Mouse (Mus musculus) bone marrow, adult 2 months (tissue): ENCODE results near the gene Hrg. TPM values are rescaled to one million over a fixed set of nuclear protein-coding genes. Genes with fewer than 3 reads are reported as not detected.

Source experiments
- H3K27ac ChIP-seq: fragments of 200-500 bp; 2 replicates; pipeline ENCODE4 v1.5.1; 2012; ENCODE audit warnings: low read depth, mild to moderate bottlenecking, control low read depth, inconsistent platforms, low read length; ENCODE audit not compliant: control insufficient read depth, poor library complexity, insufficient read depth
- H3K4me1 ChIP-seq: fragments of 200-500 bp; 2 replicates; pipeline ENCODE4 v1.6.1; 2011; ENCODE audit warnings: low read length; ENCODE audit not compliant: control insufficient read depth, insufficient read depth
- H3K4me3 ChIP-seq: fragments of 200-500 bp; replicated peaks from 2 replicates; pipeline ENCODE3; 2011; ENCODE audit warnings: mild to moderate bottlenecking, low read depth, low read length, control low read depth; ENCODE audit not compliant: control insufficient read depth
- CTCF ChIP-seq: fragments of 200-500 bp; IDR thresholded peaks from 2 replicates; pipeline ENCODE4 v1.5.1; 2011; ENCODE audit warnings: low read length, control low read depth; ENCODE audit not compliant: control insufficient read depth, insufficient read depth
- POLR2A ChIP-seq: fragments of 200-500 bp; IDR thresholded peaks from 2 replicates; pipeline ENCODE4 v1.6.1; 2011; ENCODE audit warnings: low read depth, mild to moderate bottlenecking, control low read depth, low read length, borderline replicate concordance; ENCODE audit not compliant: control insufficient read depth
- WGBS: fragments of 180-500 bp; shearing (Covaris S2); methylation state at CpG from one replicate; pipeline ENCODE4 v1.1.7; 2018; 5-methylcytosine and 5-hydroxymethylcytosine counted together
- polyA plus RNA-seq: library from polyadenylated mRNA; stranded (reverse); fragments of >200 nt; gene quantifications from 2 replicates; pipeline ENCODE4 v1.2.4, GENCODE M21; 2011; ENCODE audit warnings: low replicate concordance; ENCODE audit not compliant: missing spikeins, insufficient read depth, insufficient read length

Gene Hrg
- 0.93 and 2.0 TPM in 2 replicates for polyA plus RNA-seq

GRCm38 (mm10) chr16:22950840-22951395, at the start of gene Hrg:
Hrg (plus strand) TSS chr16:22951072.
- WGBS: 91% methylated on average over 6 of the region's 6 CpGs
- no peak within 1 kb of the TSS for H3K4me3 ChIP-seq
- TF ChIP-seq POLR2A (no peak), CTCF (no peak)
- no peaks in the 10 kb centered on the region for H3K4me1 ChIP-seq
- H3K27ac ChIP-seq: no peak within 1 kb of the TSS

- no peak for TF ChIP-seq CTCF
- no peak for TF ChIP-seq POLR2A
- Histone ChIP-seq H3K27ac (no peak overlapping the region), H3K4me3 (no peak overlapping the region), H3K4me1 (no peaks in the 10 kb centered on the region; the same call in 1 of the 2 replicates)
- 73% methylated on average over 3 of the region's 3 CpGs for WGBS
Observed at GRCm38 (mm10) chr16:22901326-22901725, 49.5 kb upstream of the Hrg start.

GRCm38 (mm10) chr16:22909290-22909689, 41.6 kb upstream of the Hrg start:
- 80% methylated on average over 6 of the region's 6 CpGs for WGBS
- H3K27ac ChIP-seq: no peak overlapping the region
- H3K4me3 ChIP-seq: no peak overlapping the region
- H3K4me1 ChIP-seq: no peaks in the 10 kb centered on the region
- no peak for TF ChIP-seq CTCF
- no peak for TF ChIP-seq POLR2A

GRCm38 (mm10) chr16:22911986-22912385, 38.9 kb upstream of the Hrg start:
- no peaks in the 10 kb centered on the region for H3K4me1 ChIP-seq
- 74% methylated on average over 3 of the region's 3 CpGs for WGBS
- H3K4me3 ChIP-seq: no peak overlapping the region
- TF ChIP-seq POLR2A (no peak), CTCF (no peak)
- H3K27ac ChIP-seq: no peak overlapping the region

GRCm38 (mm10) chr16:22912886-22913285, 38.0 kb upstream of the Hrg start:
- Histone ChIP-seq H3K27ac (no peak overlapping the region), H3K4me1 (no peaks in the 10 kb centered on the region), H3K4me3 (no peak overlapping the region)
- no peak for TF ChIP-seq CTCF
- no peak for TF ChIP-seq POLR2A
- whole genome bisulfite sequencing: 78% methylated on average over 6 of the region's 6 CpGs

- no peak overlapping the region for H3K4me3 ChIP-seq
- TF ChIP-seq POLR2A (no peak), CTCF (no peak)
- no peak overlapping the region for H3K27ac ChIP-seq
- H3K4me1 ChIP-seq: no peaks in the 10 kb centered on the region
Observed at GRCm38 (mm10) chr16:22914276-22914675, 36.6 kb upstream of the Hrg start.

GRCm38 (mm10) chr16:22918034-22918433, 32.8 kb upstream of the Hrg start, which contains the start of gene Fetub:
Fetub (plus strand) TSS chr16:22918334.
- H3K4me3 ChIP-seq: no peak within 1 kb of the TSS
- TF ChIP-seq POLR2A (no peak), CTCF (no peak)
- H3K4me1 ChIP-seq: no peaks in the 10 kb centered on the region
- WGBS: 91% methylated on average over 5 of the region's 5 CpGs
- no peak within 1 kb of the TSS for H3K27ac ChIP-seq

GRCm38 (mm10) chr16:22918664-22919312, 32.1 kb upstream of the Hrg start:
- H3K4me1 ChIP-seq: no peaks in the 10 kb centered on the region
- no peak for TF ChIP-seq POLR2A
- TF ChIP-seq CTCF: no peak
- no peak overlapping the region for H3K27ac ChIP-seq
- 86% methylated on average over 15 of the region's 15 CpGs for WGBS
- no peak overlapping the region for H3K4me3 ChIP-seq
